Mouse (Mus musculus): ENCODE measurements around the gene Catsperg1.

DNA sequence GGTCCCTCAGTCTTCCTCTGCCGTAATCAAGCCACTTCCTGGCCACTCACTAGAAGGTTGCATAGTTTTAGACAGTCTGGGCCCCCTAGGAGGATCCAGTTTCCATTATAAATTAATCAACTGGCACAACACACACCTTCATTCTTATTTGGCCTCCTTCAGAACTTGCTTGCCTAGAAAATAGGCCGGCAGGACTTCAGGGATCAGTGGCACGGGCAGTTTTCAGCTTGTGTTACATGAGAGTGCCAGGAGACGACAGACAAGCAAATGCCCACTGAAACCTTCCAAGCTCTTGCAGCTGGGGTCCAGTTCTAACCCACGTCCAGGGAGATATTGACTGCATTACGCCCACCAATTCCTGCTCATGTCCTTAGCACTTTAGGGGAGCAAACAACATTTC lies 48.3 kb upstream of the Catsperg1 start:
- no peak for TF ChIP-seq CTCF (IDR thresholded peaks at IDR 0.05; ENCODE audit: low read depth, low read length)
- no peak for TF ChIP-seq POLR2A (IDR thresholded peaks at IDR 0.05; ENCODE audit: insufficient read depth, low read length)
